Mouse (Mus musculus) cortical plate, adult 2 months (tissue): ENCODE data around the gene 1700010B08Rik.

Experiments used
- CTCF ChIP-seq: fragments of 200-500 bp; IDR thresholded peaks from 2 replicates; pipeline ENCODE4 v1.5.1; 2011; ENCODE audit warnings: mild to moderate bottlenecking, control low read depth, low read length; ENCODE audit not compliant: insufficient read depth; ENCODE audit errors: extremely low read depth
- POLR2A ChIP-seq: fragments of 200-500 bp; IDR thresholded peaks from 2 replicates; pipeline ENCODE4 v1.6.1; 2011; ENCODE audit warnings: mild to moderate bottlenecking, low read length, control low read depth; ENCODE audit not compliant: insufficient read depth; ENCODE audit errors: extremely low read depth

- TF ChIP-seq POLR2A = no peak
- no peak for TF ChIP-seq CTCF
Measured at GRCm38 (mm10) chr2:173722251-173722857, 3.1 kb downstream of the 1700010B08Rik start.
